Mouse (Mus musculus) cerebellum, adult 2 months (tissue): ENCODE data around the gene Fam71e1.

Experiments
- CTCF ChIP-seq: fragments of 200-500 bp; IDR thresholded peaks from 2 replicates; pipeline ENCODE4 v1.5.1; 2011; ENCODE audit warnings: low read depth, mild to moderate bottlenecking, control low read depth, low read length, moderate library complexity, borderline replicate concordance; ENCODE audit not compliant: insufficient read depth
- POLR2A ChIP-seq: fragments of 200-500 bp; IDR thresholded peaks from 2 replicates; pipeline ENCODE4 v1.6.1; 2011; ENCODE audit warnings: low read length, control low read depth, borderline replicate concordance; ENCODE audit not compliant: insufficient read depth

DNA sequence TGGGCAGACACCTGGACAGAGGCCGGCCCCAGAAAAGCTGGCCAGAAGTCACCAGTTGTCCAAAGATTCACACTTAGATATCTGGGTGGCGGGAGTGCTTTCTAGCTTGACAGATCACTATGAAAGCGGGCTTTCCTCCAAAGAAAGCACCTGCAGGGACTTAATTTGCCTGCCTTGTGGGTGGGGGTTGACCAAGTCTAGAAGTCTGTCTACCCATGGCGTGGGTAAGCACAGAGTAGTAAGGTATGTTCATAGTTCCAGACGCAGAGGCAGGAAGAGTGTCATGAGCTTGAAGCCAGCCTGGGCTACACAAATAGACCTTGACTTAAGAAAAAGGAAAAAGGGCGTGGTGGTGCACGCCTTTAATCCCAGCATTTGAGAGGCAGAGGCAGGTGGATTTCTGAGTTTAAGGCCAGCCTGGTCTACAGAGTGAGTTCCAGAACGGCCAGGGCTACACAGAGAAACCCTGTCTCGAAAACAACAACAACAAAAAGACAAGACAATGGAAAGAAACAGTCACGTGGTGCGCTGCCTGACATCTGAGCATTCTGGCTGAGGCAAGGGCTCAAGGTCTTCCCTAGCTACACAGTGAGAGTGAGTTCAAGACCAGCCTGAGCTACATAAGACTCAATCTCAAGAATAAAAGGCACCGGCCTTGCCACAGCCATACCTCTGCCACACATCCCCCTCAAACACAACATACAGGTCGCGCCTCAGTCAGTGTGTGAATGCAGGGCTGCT, 30.2 kb downstream of the Fam71e1 start:
- TF ChIP-seq CTCF (no peak), POLR2A (no peak)
